Mouse (Mus musculus) v-Abl transformed pro-B cells (cell line): ENCODE results near the gene Olfr1501.
"Not testable (repeated sequence)": the region's sequence is repeated elsewhere in the genome, so short reads cannot be mapped to it uniquely, and the experiment has no call there.

ENCODE experiments used
- in situ Hi-C, 2 experiments: fragments of 400-800 bp; cut with MboI; formaldehyde crosslinking; loops; one replicate each; pipeline ENCODE4 v1.15.1; 2025; ENCODE audit not compliant: unreplicated experiment in 2 of 2

Gene Olfr1501

DNA sequence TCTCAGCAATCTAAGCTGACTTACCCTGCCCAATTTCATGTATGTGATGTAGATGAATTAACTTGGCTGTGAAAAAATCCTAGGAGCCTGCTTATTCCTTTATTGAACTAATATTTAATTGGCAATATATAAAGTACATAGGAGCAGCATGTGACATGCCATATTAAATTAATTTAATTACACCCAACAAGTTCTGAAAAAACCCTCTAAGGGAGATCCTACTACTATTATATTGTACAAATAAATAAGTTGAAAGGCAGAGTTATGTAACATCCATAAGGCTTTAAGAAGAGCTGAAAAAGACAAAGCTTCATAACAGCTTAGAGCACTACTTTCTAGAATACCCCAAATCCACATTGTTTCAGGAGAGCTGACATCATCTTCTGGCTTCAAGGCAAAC, at the start of gene Olfr1501:
Gene Olfr1501, minus strand, starts transcription at position 101 of the 400 bp plus-strand sequence.
- in situ Hi-C loops = not testable (repeated sequence)

DNA sequence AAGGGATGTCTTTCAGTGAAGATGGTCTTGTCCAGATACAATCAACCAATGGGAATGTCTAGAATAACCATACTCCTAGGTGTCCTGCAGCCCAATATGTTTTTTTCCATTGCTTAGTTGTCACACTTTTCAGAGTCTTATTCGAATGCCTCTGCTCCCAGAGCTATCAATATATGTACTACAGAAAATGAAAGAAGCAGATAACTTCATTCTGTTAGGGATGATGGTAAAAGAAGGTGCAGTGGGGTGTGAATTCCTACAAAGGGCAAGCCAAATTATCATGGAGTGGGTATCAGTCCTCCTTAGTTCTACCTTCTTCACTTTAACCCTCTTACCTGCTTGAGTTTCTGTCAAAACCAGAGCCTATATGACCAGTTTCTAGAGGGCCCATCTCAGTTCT, 47.3 kb upstream of the Olfr1501 start, which contains the start of gene Olfr1504:
Gene Olfr1504, minus strand, starts transcription at position 101 of the 400 bp plus-strand sequence.
- in situ Hi-C loops = no loop called here

DNA sequence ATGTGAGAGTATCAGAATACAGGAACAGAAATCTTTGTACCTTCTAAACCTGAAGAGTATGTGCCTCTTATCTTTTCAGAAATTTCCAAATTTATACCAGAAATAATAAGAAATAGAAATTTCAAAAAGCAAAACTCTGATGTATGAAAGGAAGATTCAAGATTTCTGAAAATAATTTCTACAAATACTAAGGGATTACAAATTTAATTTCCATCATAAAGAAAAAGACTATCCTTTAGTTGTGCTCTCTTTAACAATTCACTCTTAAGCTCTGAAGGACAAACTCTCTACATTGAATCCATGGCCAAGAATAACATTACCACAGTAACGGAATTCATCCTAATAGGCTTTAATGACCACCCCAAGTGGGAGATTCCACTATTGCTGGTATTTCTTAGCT, 11.0 kb upstream of the Olfr1501 start, which contains the start of gene Olfr1502:
Gene Olfr1502, plus strand, starts transcription at position 301 of the 400 bp plus-strand sequence.
- in situ Hi-C loops = no loop called here

DNA sequence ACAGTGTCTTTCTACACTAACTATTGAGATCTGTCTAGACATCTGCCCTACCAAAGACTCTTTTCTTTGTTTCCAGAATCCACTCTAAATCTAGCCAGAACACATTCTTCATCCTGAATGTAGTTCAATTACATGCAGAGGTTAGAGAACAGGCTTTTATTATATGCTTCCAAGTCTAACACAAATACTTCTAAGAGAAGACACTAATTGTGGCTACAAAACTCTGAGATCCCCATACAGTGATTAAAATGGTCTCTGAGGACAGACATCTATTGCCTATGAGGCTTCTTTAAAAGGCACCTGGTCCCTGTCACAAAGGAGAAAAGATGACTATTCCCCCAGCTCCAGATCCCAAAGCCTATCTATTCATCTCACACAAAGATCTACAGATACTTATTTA, 20.1 kb downstream of the Olfr1501 start, which contains the start of gene Olfr1500:
Gene Olfr1500, minus strand, starts transcription at position 101 of the 400 bp plus-strand sequence.
- in situ Hi-C loops = no loop called here

DNA sequence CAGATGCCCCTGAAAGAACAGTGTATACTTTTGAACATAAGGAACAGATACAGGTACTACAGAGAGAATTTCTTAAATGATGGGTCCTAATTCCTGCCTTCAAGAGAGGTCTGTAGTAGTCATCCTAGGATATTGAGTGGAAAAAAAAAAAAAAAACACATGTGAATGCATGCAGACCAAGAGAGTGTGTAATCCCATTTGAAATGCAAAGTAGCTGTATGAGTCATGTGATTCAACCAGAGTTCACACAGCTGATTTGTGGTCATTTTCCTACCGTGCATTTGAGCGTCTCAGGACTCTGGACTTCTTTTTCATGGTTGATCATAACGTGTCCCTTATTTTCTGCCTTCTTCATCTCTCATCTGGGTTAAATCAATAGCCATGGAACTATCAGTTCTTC, 22.0 kb downstream of the Olfr1501 start:
- in situ Hi-C loops = no loop called here

DNA sequence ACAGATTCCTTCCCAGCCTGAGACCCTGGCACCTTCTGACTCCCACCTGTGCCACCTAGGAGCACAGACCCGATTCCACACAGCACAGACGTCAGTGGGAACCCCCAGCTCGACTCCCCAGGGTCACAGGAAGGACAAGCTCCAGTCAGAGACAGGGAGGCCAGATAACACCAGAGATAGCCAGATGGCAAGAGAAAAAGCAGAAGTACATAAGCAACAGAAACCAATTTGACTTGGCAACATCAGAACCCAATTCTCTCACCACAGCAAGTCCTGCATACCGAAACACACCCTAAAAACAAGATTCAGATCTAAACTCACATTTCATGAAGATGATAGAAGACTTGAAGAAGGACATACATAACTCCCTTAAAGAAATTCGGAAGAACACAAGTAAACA, 29.6 kb downstream of the Olfr1501 start:
- in situ Hi-C loops = loop anchor here in 1 of 2 experiments (25.0 kb wide), 2 partner anchors 984 to 1409 kb away; partner anchors contain the start of genes Gm5244 and Olfr1441

DNA sequence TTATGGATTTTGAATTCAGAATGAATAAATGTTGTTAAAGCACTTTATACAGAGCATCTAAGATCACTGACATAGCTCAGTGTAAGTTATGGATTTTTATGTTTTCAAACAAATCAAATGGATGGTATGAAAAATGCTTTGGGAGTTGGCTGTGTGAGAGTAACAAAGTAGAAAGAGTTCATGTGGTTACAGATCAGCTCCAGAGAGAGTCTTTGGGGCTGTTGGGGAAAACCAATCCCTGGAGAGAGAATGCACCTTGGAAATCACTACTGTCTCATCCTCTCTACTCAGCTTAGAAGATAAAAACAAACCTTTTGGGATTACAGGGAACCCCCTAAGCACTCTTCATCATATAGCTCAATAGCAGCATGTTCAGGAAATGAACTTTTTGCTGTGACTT, 31.1 kb downstream of the Olfr1501 start, which contains the start of gene Olfr1499:
Gene Olfr1499, minus strand, starts transcription at position 101 of the 400 bp plus-strand sequence.
- in situ Hi-C loops = loop anchor here (5.0 to 25.0 kb wide), 7 partner anchors 982 to 1795 kb away; partner anchors contain the start of genes Gm4952 (in 1 of the 2), Gm5244 (in 1 of the 2) and Olfr1441 (in 1 of the 2)

DNA sequence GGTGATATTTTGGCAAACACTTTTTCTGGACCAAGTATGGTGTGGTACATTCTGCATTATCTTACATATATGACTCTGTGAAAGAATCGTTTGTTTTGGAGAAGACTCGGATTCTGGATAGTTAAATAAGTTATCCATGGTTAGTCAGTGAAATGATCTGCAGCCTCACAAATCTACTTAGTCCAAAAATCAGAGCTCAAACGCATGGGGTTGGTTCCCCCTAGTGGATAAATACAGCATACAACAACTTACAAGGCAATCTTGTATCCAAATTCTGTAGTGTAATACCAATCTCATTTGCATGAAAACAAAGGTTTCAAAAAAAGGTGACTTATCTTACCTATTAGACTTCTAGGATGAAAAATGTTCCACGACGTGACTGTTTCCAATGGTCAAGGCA, 31.7 kb downstream of the Olfr1501 start:
- in situ Hi-C loops = loop anchor here (5.0 to 25.0 kb wide), 7 partner anchors 982 to 1794 kb away; partner anchors contain the start of genes Gm4952 (in 1 of the 2), Gm5244 (in 1 of the 2) and Olfr1441 (in 1 of the 2)

DNA sequence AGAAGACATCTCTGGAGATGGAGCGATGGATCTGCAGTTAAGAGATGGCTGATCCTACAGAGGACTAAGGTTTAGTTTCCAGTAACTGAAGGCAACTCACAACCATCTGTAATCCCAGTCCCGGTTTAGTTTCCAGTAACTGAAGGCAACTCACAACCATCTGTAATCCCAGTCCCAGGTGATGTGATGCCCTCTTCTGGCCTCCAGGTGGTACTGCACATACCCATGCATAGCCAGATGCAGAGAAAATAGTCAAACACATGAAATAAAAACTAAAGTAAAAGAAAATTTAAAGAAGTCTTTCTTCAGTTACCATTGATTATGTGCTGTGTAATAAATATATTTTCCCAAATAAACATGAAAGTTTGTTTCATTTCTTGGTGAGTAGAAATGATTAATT, 37.7 kb downstream of the Olfr1501 start:
- in situ Hi-C loops = loop anchor here (10.0 to 25.0 kb wide), 5 partner anchors 976 to 1788 kb away; partner anchors contain the start of genes Gm4952 (in 1 of the 2), Gm5244 (in 1 of the 2) and Olfr1441 (in 1 of the 2)

DNA sequence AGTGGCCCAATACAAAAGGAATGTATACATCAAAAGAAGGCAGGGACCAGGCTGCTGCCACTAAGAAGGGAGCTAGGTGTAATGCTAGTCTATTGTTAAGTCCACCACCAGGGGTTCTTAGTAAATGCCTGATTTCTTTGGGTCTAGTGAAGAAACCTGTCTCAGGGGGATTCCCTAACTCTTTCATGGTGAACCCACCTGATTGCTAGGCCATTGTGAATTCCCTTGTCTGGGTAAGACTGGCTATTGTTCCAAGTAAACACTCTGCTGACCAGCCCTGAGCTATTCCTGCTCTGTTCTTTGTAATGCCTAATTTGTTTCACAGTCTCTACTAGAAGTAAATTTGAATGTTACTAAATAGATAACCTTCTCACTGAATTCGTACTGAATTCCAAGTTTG, 45.0 kb downstream of the Olfr1501 start:
- in situ Hi-C loops = loop anchor here in 1 of 2 experiments (25.0 kb wide), 2 partner anchors 968 to 1393 kb away; partner anchors contain the start of genes Gm5244 and Olfr1441

DNA sequence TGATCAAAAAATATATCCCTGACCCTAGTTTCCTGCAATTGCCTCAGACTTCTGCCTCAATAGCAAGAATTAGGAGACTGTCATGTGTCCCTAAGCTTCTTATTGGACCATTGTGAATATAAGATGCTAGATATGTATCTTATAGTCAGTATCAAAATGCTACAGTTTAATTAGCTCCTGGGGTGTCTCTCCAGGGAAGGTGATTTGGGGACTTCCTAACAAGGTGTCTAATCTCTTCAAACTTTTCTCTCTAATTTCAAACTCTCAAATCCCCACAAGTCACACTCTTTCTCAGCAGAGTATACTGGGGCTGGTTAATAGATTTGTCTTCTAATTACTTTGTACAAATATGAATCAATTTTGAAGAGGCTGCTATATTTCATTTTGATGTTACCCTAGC, 52.4 kb downstream of the Olfr1501 start, which contains the start of gene Olfr1497:
Gene Olfr1497, minus strand, starts transcription at position 101 of the 400 bp plus-strand sequence.
- in situ Hi-C loops = no loop called here
